Mouse (Mus musculus) c-Kit-negative CD71-positive TER-119-positive erythroid progenitor cells, embryonic 14.5 days (primary cell): Measurements from ENCODE around the gene Cmklr1.

ENCODE experiments used
- DNase-seq: peaks from one replicate; pipeline ENCODE4 v3.0.0-alpha.2; 2013; ENCODE audit warnings: low read depth, low spot score

The Cmklr1 gene

GRCm38 (mm10) chr5:113620999-113621398 is 29.2 kb downstream of the Cmklr1 start:
- no peak for DNase-seq

- no peak for DNase-seq
Observed at GRCm38 (mm10) chr5:113620130-113620716, 30.0 kb downstream of the Cmklr1 start.

- DNase-seq = no peak
Observed at GRCm38 (mm10) chr5:113619151-113619550, 31.1 kb downstream of the Cmklr1 start.

- no peak for DNase-seq
Observed at GRCm38 (mm10) chr5:113618716-113619115, 31.5 kb downstream of the Cmklr1 start.

- DNase-seq = no peak
Observed at GRCm38 (mm10) chr5:113611771-113612233, 38.4 kb downstream of the Cmklr1 start.

GRCm38 (mm10) chr5:113611131-113611530 is 39.1 kb downstream of the Cmklr1 start:
- no peak for DNase-seq

- no peak for DNase-seq
Observed at GRCm38 (mm10) chr5:113610490-113610889, 39.7 kb downstream of the Cmklr1 start.

- DNase-seq = no peak
Observed at GRCm38 (mm10) chr5:113609891-113610290, 40.3 kb downstream of the Cmklr1 start.

GRCm38 (mm10) chr5:113608511-113608910 is 41.7 kb downstream of the Cmklr1 start:
- DNase-seq = no peak

GRCm38 (mm10) chr5:113607941-113608431 is 42.2 kb downstream of the Cmklr1 start:
- DNase-seq = no peak

- DNase-seq = no peak
Observed at GRCm38 (mm10) chr5:113606961-113607785, 43.1 kb downstream of the Cmklr1 start.

- no peak for DNase-seq
Observed at GRCm38 (mm10) chr5:113606121-113606520, 44.1 kb downstream of the Cmklr1 start.

- no peak for DNase-seq
Observed at GRCm38 (mm10) chr5:113604758-113605157, 45.5 kb downstream of the Cmklr1 start.

GRCm38 (mm10) chr5:113603471-113603870 is 46.8 kb downstream of the Cmklr1 start:
- no peak for DNase-seq

GRCm38 (mm10) chr5:113600803-113601202 is 49.4 kb downstream of the Cmklr1 start:
- DNase-seq = no peak

GRCm38 (mm10) chr5:113600181-113600580 is 50.0 kb downstream of the Cmklr1 start:
- DNase-seq = no peak

- no peak for DNase-seq
Observed at GRCm38 (mm10) chr5:113596780-113597353, 53.4 kb downstream of the Cmklr1 start.

GRCm38 (mm10) chr5:113596252-113596651 is 54.0 kb downstream of the Cmklr1 start:
- no peak for DNase-seq

- DNase-seq = no peak
Observed at GRCm38 (mm10) chr5:113593911-113594705, 56.1 kb downstream of the Cmklr1 start.

- no peak for DNase-seq
Observed at GRCm38 (mm10) chr5:113591751-113592230, 58.4 kb downstream of the Cmklr1 start.

GRCm38 (mm10) chr5:113591166-113591565 is 59.1 kb downstream of the Cmklr1 start:
- no peak for DNase-seq
